Mouse (Mus musculus) adipocyte (in vitro differentiated cells): ENCODE results near the gene Neto2.
"Not testable (repeated sequence)": the region's sequence is repeated elsewhere in the genome, so short reads cannot be mapped to it uniquely, and the experiment has no call there.

Experiments used
- DNase-seq: peaks from one replicate; pipeline ENCODE4 v3.0.0-alpha.2; 2016; ENCODE audit warnings: low spot score

Gene Neto2

GRCm38 (mm10) chr8:85700751-85701351, at the start of gene Neto2:
Gene Neto2, minus strand, starts transcription at chr8:85700924.
- DNase-seq: no peak

DNA sequence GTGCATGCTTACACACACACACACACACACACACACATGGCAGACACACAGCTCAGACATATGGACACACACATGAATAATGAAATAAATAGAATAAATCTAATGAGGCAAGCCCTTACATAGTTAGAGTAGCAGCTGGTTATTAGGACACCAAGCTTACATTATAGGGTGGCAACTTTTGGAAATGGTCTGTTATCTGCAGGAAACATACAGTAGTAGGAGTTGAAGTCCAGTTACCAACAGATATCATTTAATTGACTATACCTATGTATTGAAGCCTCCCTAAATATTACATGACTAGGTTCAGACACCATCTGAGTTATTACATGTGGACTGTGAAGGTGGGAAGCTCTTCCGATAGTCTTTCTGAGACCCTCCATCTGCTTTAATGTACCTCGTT, 44.3 kb upstream of the Neto2 start:
- DNase-seq: no peak

DNA sequence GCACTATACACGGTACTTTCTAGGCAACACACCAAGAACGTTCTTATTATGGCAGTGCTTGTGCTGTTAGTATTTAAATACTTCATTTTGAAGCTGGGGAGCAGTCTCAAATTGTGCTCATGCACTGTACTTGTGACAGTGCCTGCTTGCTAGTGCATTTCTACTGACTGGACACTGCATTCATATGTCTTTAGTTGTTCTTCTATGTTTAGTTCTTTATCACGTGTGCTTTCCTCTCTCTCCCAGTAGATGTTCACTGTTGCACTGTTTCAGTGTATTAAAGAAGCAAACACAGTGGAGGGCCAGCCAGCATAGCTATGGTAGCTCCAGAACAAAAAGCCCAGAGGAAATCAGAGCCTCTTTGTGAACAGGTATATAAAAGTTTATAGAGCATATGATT, 29.8 kb upstream of the Neto2 start:
- DNase-seq: no peak

GRCm38 (mm10) chr8:85717271-85717670, 16.5 kb upstream of the Neto2 start:
- DNase-seq: no peak

GRCm38 (mm10) chr8:85716696-85717095, 16.0 kb upstream of the Neto2 start:
- DNase-seq: no peak

GRCm38 (mm10) chr8:85706988-85707387, 6.3 kb upstream of the Neto2 start:
- DNase-seq: no peak

DNA sequence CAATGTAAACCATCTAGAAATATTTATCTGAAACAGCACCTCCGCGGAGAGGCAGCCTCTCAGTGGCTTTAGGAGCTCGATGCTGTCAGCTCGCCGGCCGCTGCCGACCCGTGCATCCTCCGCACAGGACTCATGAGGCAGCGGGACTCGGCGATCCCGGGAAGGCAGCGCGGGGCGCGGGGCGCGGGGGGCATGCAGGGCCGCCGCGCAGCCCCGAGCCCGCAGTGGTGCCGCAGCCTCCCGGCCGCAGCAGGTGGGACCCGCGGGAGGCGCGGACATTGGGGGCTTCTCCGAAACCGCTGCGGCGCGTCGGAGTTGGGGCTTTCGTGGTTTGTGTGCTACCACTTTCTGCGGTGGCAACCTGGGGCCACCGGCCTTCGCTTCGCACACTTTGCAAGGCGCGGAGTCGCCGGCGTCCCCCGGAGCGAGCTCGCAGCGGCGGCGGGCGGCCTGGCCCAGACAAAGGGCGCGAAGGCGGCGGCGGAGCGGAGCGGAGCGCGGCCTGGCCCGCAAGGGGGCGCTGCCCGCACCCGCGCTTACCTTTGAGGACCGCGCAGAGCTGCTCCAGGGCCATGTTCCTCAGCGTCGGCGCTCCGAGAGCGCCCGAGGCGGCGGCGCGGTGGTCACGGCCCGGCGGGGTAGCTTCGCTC, 498 bp downstream of the Neto2 start:
- DNase-seq: no peak

DNA sequence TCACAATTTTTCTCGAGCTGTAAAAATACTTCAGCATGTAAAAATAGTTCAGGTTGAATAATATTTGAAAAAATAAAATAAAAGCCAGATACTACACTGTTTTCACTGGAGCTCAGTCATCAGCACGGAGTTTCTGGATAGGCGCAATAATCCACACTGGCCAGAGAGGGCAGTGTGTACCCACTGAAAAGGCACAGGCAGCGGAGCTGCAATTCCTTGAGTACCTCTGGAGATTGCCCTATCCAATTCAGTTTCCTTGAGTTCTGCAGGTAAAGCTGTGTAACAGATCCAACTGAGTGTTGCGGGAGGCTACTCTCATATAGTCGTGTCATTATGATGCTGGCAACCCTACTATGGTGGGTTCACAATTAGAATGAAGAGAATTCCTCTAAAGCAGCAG, 1.7 kb downstream of the Neto2 start:
- DNase-seq: peak; percentile 85

- DNase-seq: peak; percentile 79
These were observed 35.6 kb downstream of the Neto2 start for GRCm38 (mm10) chr8:85665146-85665545.

GRCm38 (mm10) chr8:85661995-85662394, 38.7 kb downstream of the Neto2 start:
- peak; percentile 74 for DNase-seq

DNA sequence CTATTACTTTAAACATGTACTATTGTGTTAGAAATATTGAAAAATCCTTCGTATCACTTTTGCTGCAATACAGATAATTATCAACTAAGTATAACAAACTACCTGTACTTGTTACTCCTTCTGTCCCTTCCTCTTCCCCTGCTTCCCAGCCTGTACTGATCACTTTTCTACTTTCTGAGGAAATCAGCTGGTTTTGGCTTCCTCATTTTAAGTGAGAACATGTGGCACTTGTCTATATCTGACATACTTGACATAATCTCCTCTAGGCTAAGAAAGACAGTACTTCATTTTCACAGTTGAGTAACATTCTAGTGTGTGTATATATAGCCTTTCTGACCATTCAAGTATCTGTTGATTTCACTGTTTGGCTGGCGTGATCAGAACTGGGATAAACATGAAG, 49.5 kb downstream of the Neto2 start:
- DNase-seq: no peak

- DNase-seq: no peak
These were observed 52.2 kb downstream of the Neto2 start for GRCm38 (mm10) chr8:85648553-85648952.

- DNase-seq: peak; percentile 40
These were observed 55.6 kb downstream of the Neto2 start for GRCm38 (mm10) chr8:85644921-85645665.

- DNase-seq: no peak
These were observed 76.3 kb downstream of the Neto2 start for GRCm38 (mm10) chr8:85624450-85624849.

GRCm38 (mm10) chr8:85623246-85623645, 77.5 kb downstream of the Neto2 start:
- no peak for DNase-seq

DNA sequence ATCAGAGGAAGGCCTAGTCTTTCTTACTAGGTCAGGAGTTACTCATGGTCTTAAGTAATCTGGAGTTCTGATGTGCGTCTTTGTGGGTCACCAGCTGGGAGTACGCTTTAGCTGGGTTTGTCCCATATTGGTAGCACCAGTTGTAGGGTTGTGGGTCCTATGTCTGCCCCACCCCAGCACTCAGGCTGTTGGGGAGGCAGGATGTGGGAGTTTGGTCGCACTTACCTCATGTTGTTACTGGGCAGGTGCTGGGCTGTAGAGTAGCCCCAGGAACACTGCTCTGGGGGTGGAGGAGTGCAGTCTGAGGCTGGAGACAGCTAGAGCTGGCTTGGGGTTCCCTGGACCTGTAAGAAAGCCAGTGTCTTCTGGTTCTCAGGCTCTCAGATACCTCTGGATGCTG, 81.9 kb downstream of the Neto2 start:
- no peak for DNase-seq

GRCm38 (mm10) chr8:85617125-85617524, 83.6 kb downstream of the Neto2 start:
- DNase-seq: not testable (repeated sequence)

- DNase-seq: no peak
These were observed 91.9 kb downstream of the Neto2 start for GRCm38 (mm10) chr8:85608836-85609235.

DNA sequence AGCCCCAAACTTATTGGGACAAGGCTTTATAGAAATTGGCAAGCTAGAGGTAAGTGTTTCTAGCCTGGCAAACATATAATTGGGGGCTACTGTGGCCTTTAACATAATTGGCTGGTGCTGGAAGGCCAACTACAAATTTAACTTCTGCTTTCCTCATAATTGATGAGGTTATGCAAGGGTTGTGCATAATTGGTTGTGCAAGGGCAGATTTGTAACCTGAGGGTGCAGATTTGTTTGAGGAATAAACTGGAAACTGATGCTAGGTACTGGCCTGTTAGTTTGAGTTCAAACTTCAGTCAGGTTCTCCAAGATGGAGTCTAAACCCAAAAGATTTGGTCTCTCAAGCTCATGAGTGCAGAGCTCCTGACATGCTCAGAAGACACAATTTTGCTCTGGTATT, 92.9 kb downstream of the Neto2 start:
- DNase-seq: no peak

- DNase-seq: peak; percentile 44
These were observed 93.8 kb downstream of the Neto2 start for GRCm38 (mm10) chr8:85606974-85607373.

DNA sequence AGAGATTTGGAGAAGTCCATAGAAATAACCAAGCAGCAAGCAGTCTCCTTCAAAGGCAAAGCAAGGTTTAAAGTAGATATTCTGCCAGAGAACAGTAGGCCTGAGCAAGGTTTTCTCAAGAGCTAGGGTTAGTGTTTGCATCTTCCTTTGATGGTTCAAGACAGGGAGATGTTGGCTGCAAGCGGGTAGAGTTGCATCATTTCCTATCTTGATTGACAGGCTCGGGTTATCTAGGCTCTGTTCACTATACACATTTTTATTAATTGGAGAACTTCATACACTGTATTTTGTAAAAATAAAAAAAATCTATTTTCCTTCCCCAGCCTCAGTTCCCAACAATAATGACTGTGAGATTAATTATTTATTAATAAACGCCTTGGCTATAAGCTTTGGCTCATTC, 94.2 kb downstream of the Neto2 start:
- DNase-seq: no peak

DNA sequence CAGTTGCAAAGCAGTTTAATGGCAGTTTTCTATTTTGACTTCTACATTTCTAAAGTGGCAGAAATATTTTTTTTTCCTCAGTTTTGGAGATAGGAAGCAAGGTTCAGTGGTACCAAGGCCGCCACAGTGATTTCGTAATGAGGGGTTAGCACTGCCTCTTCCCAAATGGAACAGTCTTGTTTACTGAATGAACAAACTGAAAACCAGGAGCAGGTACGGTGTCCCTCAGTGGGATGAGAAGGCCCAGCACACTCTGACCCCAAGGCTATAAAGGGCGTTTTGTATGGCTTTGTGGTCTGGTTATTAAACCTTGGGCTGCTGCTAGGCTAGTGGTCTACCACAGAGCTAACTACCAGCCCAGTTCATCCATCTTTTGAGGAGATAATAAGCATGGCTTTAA, 96.5 kb downstream of the Neto2 start:
- no peak for DNase-seq

DNA sequence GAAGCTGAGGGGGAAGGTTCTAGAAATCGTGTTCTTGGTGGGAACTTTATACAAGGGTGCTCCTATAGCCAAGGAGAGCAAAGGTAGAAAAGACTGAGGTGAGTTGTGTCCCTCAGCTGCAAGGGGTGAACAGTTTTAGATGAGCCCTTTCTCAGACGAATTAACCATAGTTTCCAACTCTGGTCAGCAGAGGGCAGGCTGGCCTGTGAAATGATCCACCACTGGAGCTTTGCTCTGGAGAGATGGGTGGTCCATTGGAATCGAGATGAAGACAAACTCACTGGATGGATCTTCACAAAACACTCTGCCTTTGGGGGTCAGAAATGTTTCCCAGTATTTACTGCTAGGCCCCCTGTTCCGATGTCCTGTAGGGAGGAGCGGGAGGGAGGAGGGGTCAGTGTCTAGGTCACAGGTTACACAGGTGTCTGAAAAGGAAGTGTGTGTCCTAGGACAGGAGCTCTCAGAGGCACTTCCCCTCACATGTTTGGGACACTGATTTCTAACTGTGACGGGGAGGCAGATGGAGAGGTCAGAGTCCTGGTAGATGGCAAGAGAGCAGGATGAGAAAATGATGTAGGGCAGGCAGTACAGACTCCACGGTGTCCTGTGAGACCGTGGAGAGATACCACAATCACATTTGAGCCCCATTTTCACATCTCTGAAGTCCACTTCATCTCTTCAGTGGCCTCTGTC, 97.4 kb downstream of the Neto2 start:
- peak; percentile 80 for DNase-seq
